Mouse (Mus musculus): ENCODE measurements at regions not wholly inside any gene's neighbourhood (a gene's known extent, or its start where the extent isn't known, plus 50 kb on each side); places are given as distances from the start of the nearest gene placed in this dataset.

DNA sequence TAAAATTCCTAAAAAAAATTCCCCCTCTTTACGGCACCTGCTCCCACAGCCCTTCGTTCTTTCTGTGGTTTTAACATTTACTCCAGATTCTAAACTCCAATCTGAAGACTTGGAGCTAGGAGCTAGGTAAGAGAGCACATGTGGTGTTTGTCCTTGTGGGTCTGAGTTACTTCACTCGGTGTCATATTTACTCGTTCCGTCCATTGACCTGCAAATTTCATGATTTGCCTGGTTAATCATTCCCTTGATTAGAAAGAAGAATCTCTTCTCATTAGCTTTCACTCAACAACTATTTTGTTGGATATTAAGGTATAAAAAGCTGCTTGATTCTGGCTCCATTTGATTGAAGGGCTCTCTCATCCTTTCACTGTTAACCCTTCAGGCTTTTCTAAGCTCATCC, 231.6 kb upstream of the Hs6st1 start:
- no peak for DNase-seq

DNA sequence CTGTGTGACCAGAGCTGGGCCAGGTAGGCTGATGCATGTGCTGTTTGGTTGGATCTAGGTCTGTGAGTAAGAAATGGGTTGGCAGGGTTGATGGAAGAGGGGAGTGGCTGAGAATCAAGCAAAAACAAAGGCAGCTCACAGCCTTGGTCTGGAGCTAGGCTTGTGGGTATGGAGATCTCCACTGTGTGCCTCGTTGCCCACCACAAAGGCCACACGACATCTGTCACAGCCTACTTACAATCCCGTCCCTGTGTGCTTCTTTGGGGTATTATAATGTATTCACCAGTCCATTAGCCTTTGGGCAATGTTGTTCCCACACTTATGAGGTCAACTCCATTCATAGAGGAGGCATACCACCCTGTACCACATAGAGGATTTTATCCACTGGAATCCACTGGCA, 229.6 kb upstream of the Hs6st1 start:
- no peak for DNase-seq

DNA sequence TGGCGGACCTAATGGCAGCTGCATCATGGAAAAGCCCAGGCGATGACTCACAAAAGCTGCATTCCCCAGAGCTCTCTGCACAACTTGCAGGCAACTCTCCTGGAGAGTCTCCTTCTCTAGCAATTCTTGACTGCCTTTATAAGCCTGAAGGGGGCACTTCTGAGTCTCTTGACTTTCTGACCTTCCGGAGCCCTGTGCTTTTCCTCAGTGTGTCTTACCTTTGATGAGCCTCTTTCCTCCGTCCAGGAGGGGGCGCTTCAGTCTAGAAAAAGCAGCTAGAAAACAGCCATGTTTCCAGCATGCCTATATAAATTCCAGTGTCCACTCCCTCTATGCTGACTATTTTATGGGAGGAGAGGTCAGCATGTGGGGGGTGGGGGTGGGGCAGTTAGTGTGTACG, 228.8 kb upstream of the Hs6st1 start:
- DNase-seq = peak; percentile 41 to 46

DNA sequence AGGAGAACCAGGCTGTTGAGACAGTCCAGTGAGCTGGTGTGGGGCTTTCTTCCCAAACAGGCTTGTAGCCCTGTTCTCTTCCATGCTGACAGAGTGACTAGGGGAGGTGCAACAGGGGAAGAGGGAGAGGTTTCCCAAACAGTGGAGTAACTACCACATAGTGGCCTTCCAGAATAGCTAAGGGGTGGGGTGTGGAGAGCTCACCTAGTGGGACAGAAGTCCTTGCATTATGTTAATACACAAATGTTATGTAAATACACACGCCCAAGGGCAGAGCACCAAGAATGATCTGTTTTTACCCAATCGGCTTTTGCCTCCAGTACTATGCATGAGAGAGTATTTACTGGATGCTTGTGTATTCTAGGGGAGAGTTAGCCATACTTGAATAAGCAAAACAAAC, 226.6 kb upstream of the Hs6st1 start:
- no peak for DNase-seq

DNA sequence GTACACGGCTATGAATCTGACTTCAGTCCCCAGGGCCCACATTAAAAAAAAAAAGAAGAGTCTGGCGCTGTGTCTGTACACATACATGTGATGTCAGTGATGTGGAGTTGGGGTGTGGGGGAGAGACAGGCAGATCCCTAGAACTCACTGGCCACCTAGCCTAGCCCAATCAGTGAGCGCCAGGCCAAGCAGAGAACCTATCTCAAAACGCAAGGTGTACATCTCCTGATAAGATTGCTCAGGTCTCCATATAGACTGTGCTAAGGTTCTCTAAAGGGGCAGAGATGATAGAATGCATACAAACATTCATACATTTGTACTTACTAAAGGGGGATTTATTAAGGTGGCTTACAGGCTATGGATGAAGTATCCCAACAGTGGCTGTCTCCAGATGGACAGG, 225.5 kb upstream of the Hs6st1 start:
- DNase-seq = no peak

DNA sequence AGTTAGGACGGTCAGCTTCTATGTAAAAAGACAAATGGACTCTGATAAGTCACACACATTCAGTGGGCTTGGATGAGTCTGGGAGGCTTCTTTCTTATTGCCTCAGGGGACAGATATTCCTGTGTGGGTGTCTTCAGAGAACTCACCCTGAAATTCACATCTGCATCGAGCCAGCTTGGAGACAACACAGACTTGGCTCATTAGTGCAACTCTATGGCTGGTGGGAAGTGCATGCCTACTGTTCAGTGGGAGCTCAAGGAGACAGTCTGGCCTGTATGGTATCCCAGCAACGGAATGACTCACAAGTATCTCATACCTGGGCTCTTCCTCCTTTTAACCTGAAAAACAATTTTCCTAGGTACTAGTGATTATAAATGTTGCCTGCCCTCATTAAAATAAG, 224.6 kb upstream of the Hs6st1 start:
- DNase-seq = no peak

DNA sequence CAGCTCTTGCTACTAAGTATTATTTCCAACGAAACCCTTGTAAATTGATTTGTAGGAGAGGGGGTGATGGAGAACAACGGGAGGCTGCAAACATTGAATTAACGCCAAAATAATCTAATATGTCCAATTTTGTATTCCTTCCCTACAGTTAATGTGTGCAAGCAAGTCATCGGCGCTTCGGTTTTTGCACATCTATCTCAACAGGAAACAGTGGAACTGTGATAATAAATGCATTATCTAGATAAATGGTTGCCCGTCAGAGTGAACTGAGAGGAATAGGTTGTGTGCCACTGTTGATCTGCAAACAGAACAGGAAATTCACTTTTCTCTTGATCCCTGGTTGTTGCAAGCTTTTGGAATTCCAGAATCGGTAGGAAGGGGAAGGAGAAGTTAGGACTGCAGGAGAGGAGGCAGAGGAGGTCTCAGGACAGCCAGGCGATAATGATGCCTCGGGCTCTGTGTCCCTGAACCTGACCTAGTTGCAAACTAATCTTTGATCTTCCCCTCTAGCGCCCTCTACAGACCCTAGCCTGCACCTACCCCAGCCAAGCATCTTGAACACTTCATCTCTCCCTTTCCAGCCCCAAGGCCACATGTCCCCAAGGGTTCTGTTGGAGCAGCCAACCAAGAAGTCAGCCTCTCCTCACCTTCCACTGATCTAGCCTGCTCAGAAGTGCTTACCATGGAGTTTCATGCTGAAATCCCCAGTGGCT, 221.8 kb upstream of the Hs6st1 start:
- peak; percentile 62 to 65 for DNase-seq

DNA sequence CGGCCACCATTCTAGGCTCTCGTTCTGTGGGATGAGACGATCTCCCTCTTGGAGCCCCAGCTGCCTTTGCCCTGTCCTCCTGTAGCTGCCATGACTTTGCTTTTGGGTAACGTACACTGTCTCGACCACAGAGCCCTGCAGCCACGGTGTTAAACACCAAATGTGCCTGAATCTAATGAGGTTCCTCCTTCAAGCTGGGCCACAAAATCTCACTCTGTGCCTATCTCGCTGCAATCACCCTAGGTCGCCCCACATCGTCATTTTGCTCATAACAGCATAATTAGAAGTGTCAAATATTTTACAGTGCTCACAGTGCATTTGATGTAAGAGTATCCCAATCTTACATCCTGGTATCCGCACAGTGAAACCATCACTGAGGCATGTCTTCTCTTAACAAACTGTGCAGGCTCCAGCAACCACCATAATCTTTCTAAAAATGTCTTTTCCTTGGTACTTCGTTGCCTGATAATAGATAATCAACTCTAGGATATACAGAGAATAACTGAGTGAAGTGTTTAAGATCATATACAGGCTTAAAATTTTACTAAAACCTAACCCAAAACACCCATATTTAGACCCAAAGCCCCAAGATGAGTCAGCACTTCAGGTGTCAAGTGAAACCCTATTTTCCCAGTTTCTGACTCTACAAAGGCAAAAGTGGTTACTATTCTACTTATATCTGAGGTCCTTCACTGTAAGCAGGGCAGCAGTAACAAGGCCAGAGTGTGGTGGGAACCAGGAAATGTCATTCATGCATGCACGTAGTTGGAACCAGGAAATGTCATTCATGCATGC, 219.8 kb upstream of the Hs6st1 start:
- DNase-seq = no peak

DNA sequence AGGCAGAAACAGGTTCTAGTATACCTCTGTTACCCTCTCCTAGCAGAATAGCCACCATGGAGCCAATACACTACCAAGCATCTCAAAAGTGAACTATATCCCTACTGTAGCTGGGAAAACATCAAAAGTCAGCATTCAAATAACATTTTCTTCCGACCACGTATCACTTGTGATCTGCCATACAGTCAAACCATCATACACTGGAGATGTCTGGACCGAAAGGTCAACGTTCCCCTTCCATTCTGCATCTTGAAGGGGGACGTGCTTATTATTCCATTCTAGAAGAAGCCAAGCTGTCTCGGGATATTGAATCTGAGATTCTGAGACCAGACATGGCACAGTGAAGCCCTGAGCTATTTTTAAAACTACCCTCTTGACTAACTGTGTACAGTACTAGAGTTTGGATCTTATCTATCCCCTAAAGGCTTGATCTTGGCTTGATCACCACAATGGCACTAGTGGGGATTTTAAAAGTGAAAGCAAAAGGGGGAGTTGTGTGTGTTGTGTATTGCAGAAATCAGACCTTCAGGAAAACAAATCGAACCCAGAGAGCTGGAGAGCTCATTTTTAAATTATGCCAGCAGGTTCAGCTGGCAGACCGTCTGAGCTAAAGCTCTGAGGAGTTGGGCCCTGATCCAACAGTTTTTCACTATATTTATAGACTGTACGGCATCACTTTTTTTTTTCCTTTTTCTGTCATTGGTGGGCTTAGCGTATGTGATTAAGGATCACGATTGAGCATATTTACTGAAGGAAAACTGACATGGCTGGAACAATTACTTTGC, 218.6 kb upstream of the Hs6st1 start:
- DNase-seq = no peak

DNA sequence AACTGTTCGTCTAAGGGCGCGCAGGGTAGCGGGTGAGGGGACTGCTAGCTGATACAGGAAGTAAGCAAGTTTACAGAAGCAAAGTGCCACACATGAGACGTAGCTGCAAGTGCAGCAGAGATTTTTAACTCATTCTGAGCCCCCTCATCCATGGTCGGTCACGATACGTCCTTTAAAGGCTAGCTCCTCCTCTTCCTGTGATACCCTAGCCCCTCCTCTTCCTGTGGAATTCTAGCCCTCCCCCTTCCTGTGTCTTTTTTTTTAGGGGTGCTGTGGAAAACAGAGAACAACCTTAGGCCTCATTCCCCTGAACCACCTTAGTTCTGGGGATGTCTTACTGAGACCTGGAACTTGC, 218.0 kb upstream of the Hs6st1 start:
- peak in 1 of 2 experiments; percentile 3 for DNase-seq

DNA sequence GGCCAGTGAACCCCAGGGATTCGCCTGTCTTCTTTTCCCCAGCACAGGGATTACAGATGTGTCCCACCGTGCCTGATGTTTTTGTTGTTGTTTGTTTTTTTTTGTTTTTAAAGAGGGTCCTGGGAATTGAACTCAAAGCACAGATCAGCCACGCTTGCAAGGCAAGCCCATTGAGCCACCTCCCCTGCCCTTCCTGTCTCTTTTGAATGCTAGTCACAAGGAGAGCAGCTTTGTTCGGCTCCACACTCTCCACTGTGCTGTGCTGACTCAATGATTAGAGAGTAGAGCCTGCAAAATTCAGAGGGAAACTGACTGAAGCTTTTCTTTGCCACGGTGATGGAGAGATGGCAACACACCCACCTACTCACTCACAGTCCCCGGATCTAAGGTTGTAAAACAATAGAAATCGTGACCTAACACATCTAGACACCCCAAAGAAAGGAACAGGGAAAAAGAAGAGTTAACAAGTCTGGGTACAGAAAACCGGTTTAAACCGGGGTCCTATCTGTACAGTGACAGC, 217.6 kb upstream of the Hs6st1 start:
- DNase-seq = no peak

DNA sequence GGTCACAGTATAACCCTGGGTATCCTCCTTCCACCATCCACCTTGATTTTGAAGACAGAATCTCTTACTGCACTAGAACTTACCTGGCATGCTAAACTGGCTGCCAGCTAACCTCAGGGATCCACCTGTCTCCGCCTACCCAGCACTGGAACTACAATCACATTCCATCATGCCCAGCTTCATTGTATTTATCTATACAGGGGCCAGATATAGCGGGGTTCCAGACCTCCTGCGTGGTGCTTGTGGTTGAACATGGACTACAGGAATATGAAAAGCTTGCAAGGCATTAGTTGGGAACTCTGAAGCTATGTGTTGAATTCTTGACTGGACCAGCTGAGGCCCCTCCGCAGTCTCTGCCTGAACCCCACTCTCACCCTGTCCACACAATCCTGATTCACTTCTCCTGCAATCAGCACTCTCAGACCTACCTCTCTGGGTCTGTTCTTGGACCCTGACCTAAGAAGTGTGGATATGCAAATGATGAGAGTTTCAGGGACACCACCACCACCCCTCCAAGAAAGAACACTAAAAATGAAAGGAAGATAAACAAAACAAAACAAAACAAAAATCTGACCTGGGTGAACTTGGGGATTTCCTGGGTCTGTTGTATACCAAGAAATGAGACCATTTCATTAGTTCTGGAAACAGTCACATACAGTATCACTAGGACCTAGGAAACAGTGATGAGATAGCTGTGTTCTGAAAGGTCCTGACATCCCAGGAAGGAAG, 216.4 kb upstream of the Hs6st1 start:
- DNase-seq = no peak

DNA sequence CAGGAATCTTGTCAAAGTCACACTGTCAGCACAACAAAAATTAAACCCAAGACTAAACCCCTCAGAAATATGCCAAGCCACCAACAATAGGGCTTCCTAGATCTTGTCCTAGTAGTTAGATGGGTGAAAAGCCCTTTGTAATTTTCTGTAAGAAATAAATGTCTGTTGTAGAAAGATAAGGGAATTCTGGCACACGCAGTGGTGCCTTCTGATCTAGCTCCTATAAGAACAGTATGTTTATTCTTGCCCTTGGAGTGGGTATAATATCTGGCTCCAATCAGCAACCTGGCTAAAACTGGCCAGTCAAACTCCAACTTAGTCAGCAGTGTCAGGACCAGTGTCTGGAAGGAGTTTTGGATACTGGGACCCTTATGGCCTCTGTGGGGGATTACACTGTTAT, 215.2 kb upstream of the Hs6st1 start:
- DNase-seq = no peak

DNA sequence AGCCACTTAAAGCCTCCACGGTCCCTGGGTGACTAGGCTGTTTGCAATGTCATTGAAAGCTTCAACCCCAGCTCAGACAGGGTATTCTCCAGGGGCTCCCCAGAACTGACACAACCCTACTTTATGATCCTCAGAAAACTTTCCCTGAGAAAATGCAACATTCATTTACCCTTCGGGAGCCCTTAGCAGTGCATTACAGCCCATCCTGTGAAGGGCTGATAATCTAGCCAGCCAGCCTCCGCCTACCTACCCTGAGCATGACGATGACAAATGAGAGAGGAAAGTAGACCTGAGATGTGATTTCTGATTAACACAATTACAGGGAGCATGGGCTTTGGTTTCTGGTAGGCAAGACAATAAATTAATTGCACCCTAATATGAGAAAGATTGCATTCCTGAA, 212.6 kb upstream of the Hs6st1 start:
- no peak for DNase-seq

DNA sequence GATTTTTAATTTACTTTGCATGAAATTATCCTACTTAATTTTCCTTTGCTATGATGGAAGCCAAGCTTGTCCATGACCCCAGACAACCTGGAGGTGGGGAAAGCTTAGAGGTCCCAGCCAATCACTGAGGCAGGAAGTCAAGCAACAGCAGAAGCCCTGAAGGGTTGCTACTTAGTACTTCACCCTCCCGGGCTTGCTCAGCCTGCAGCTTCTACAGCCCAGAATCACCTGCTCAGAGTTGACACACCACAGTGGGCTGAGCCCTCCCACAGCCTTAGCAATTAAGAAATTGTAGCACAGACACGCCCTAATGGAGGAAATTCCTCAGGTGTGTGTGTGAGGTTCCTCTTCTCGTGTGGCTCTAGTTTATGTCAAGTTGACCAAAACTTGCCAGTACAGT, 209.9 kb upstream of the Hs6st1 start:
- no peak for DNase-seq

DNA sequence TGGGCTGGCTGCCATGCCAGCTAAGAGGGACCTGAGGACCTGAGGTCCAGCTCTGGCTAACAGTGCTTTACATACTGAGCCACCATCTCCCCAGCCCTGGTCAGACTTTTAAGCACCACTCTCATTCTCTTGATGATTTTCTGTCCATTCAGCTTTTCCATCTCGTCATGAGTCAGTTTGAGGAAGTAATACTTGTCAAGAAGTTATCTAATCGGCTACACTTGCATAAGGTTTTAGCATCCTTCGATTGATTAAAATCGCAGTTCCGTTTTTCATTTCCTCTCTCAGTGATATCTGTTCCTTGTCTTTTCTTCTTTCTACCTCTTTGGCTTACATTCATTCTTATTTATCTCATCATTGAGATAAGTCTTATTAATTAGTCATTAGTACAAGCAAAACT, 207.4 kb upstream of the Hs6st1 start:
- DNase-seq = no peak

DNA sequence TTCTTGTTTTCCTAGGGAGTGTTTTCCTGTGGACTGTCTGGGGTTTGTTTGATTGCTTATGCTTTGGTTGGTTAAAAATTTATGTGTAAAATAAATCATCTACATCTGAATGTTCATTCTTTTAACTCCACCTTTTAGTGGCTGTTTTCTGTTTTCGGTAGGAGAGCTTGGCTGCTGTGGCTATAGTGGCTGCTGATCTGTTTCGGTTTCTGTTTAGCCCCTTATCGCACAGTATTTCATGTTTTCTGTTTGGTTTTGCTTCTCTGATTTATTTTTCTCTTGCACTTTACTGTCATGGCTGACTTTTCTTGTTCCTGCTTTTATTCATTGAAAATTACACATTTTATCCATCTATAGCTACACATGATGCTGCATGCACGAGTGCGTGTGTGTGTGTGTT, 206.0 kb upstream of the Hs6st1 start:
- no peak for DNase-seq

DNA sequence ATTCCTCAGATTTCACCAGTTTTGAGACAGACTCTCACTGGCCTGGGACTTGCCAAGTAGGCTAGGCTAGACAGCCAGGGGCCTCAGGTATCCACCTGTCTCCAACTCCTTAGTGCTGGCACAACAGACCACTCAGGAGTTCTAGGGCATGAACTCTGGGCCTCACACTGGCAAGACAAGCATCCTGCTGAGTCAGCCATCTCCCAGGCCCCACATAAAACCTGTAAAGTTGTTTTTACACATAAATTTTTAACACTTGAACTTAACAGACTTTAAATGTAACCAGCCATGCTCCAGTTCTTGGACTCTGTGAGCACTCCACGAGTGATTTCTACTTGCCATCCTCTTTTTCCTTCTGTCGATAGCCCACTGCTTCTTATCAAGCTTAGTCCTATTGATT, 205.5 kb upstream of the Hs6st1 start:
- DNase-seq = no peak

DNA sequence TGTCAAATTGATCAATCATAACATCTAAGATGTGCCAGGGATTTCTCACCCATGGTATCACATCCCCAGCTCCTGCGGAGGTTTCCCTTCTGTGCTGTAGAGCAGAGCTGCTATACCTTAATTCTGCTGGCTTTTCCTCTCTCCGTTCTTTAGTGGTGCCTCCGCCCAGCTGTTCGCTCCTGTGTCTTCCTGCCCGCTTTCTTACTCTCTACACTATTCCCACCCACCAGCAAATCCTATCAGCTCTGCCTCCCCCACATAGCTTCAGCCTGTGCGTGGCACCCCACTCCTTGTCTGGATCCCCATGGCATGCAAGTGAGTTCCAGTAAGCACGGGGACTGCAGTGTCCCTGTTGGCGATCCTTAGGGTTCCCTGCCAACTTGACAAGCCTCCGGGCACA, 204.0 kb upstream of the Hs6st1 start:
- no peak for DNase-seq

DNA sequence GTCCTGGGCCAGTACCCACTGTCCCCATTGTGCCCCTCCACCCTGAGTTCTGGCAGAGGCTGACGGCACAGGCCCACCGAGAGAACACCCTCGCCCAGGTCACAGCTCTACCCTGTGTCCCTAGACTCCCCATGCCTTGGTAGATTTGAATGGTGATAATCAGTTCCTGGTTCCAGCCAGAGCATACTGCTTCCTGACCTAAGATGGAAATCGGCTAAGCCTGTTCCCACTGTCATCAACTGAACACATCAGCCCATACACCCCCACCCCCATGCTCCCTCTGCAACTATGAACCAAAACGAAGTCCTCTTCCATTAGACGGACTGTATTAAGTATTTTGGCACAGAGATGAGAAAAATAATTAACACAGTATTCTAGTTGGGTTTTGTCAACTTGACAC, 202.9 kb upstream of the Hs6st1 start:
- no peak for DNase-seq

DNA sequence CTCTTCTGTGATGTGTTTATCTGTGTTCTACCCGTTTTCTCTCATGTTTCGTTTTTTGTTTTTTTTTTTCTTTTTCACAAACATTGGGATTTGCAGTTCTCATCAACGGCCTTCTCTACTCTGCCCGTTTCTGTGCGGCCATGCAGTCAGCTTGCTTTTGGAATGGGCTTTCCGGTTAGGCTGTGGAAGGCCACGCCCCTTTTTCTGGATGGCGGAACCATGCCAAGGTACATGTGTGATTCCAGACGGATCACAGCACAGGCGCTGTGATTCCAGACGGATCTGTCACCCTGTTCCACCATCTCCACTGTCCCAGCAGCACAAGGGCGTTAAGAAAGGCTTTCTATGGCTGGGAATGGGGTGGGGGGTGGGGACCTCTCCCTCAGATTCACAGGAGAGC, 201.6 kb upstream of the Hs6st1 start:
- no peak for DNase-seq

DNA sequence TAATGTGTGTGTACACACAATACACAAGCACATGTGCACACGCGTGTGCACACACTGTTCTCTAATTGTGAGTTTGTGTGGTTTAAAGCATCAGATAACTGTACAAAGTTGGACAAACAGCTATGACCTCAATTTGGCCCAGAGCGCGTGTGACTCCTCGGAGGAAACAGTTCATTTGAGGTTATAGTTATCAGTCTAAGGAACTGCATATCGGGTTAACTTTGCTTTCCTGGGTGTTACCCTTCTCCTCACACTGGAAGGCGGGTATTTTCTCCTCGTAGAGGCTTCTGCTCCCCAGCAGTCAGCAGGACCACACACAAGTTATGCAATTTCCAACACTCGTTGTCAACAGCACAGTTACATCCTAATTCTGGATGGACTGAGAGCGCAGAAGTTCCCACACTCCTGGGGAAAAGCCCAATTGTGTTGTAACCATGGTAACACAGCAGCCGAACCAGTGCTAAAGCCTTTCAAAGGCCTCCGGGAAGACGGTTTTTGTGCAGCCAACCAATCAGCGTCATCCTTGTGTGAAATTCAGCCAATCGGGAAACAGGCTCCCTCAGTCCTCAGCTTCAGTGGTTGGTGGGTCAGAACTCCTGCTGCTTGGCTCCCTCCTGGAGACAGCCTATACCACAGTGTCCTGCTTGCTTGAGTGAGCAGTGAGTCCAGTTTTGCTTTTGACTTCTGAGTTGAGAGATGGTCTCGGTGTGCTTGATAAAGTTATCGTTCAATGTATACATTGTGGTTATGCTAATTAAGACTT, 198.6 kb upstream of the Hs6st1 start:
- DNase-seq = peak; percentile 46 to 49
